Mouse (Mus musculus): Measurements from ENCODE around the gene Sgo2a. TPM values are rescaled to one million over a fixed set of nuclear protein-coding genes. Genes with fewer than 3 reads are reported as not detected.
A peak's percentile ranks its signal among the peaks of the same experiment; 100 is the strongest.
"Not testable (repeated sequence)": the region's sequence is repeated elsewhere in the genome, so short reads cannot be mapped to it uniquely, and the experiment has no call there.

Sgo2a gene
- total RNA-seq, 2 experiments from 2014 or later: 3.5 to 5.1 TPM

DNA sequence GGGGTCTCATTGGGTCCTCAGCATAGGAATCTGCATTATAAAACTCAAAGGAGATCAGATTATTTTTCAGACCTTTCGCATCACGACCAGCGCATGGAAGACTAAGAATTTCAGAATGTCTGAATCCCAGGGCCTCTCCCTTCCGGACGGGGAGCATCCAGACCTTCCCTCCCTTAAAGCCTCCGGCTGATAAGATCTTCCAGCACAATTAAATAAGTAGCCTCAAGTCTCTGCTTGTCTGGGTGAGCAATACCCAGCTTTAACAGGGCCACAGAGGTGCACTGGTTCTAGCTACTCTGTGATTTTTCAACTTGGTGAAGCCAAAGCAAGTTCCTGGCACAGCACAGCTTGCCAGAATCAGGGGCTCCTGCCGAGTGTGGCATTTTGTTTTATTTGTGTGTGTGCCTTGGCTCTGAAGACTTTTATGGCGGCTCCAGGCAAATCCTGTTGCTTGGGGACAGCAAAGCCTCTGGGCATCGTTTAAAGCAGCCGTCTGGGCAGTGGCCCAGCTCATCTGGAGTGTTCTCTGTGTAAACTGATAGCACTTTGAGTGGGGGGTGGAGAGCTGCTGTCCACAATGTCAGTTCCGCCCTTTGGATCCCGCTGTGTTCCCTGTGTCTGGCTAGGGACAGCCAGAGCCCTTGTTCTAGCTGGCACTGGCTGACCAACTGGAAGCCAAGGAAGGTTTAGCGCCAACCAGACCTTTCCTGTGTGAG is 34.5 kb downstream of the Sgo2a start:
- peak; percentile 91 to 95 for DNase-seq

DNA sequence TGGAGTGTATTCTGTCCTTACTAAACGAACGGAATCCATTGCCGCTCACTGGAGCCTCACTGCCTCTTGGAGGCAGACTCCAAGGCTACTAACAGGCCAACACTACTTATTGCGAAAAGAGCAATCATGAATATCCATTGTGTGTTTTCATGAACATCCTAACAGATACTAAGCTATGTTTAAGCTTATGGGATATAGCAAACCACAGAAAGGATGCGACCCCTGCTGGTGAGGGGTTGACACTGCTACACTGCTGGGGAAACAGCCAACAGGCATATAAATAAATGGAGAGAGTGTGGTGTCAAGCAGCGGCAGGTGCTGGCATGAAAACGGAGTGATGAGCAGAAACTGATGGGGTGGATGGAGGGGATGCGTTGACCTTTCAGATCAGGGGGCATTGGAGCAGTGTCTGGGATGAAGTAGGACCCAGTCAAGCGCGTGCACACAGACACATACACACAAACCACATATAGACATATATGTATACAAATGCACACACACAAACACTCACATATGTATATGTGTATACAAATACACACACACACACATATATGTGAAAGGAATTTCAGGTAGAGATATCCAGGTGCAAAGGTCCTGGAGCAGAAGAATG is 35.5 kb downstream of the Sgo2a start:
- peak; percentile 47 to 69 for DNase-seq

GRCm38 (mm10) chr1:58037306-58037705 is 41.5 kb downstream of the Sgo2a start:
- DNase-seq: not testable (repeated sequence)

DNA sequence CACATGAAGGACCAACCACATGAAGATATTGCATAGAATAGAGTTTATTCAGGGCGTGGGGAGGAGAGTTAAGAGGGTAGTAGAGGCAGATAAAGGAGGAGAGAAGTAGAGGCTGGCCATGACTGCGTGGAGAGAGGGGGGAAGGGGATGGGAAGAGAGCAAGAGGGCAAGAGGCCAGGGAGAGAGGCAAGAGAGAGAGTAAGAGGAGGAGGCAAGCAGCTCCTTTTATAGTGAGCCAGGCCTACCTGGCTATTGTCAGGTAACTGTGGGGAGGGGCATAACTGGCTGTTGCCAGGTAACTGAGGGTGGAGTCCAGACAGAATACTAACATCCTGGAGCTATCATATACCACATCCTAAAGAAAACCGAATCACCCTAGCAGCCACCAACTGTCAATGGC is 49.3 kb downstream of the Sgo2a start:
- no peak for DNase-seq

GRCm38 (mm10) chr1:58045546-58045945 is 49.8 kb downstream of the Sgo2a start:
- no peak for DNase-seq

DNA sequence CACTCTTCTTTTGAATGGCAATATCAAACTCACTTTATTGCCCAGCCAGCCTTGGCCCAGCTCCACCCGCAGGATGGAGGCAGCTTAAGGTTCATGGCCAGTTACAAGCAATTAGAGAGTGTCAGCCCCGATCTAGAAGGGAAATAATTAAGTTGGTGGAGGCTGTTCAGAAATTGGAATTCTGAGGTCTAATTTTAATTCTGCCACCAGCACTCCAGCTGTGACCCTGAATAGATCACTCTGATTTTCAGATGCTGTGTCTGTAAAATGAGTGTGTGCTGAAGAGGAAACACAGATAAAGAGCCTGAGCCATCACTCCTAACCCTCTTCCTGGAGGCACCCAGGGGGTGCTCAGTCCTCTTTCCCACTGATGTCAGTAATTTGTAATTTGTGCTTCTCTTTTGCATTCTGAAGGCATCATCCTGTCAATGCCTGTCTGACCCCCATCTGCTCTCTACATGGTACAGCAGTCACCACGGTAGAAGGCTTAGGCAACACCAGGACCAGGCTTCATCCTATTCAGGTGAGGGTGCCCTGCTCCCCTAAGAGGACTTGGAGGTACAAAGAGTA is 51.0 kb downstream of the Sgo2a start:
- no peak for DNase-seq

GRCm38 (mm10) chr1:58049126-58049525 is 53.4 kb downstream of the Sgo2a start:
- DNase-seq: no peak

DNA sequence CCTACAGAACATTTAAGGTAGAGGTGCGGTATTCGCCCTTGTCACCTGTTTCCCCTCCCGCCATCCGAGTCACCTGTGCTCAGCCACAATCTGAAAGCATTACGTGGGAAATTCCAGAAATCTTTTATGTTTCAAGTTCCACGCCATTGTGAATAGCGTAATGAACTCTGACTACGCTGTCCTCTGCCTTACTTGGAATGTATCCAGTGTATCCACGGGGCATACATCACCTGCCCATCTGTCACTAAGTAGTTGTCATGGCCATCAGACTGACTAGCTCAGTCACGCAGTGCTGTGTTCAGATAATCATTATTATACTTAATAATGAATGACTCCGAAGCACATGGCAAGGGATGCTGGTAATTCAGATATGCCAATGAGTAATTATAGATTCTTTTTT is 59.8 kb downstream of the Sgo2a start:
- no peak for DNase-seq

DNA sequence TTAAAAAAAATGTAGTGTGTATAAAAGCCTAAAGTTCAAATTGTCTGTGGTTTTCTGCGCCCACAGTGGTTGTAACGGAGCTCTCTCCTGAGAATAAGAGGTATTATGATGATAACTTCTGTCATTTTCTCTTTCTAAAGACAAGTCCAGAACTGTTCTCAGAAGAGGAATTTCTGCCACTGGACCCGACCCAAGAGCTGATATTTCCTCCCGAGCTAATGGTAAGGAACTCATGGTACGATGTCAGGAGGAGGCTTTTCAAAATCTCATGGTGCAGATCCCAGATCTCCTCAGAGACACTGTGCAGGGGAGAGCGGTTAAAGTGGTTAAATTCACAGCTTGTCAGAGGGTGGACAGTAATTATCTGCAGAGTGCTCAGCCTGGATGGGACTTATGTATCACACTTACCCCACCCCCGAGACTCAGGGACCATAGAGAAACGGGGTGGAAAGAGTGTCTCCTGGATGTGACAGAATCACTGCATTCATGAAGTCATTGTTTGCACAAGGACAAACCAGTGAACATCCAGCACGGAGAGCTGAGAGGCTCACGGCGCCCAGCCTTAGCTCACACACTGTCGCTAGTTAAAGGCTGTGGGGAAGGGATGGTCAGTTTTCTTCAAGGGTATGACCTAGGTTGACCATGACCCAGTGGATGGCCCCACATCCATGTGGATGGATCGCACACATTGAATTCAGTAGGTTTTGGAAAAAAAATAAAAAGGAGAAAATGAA is 60.5 kb downstream of the Sgo2a start:
- DNase-seq: no peak

DNA sequence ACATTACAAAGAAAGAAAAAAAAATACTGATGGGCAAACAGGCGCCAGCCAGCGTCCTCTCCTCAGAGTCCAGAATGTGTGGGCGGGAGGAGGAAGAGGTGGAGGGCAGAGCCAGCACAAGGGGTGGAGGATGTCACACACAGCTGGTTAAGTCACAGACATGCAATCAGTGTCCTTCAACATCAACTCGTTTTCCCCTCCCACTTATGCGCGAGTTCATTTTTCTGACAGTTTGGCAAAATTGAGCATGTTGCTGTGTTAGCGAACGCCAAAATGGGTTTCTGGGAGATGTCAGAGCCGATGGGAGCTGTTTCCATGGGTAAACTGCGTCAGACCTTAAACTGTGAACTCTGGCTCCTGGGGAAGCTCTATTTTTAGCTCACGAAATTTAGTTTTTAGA is 61.2 kb downstream of the Sgo2a start:
- DNase-seq: peak; percentile 42 to 53

DNA sequence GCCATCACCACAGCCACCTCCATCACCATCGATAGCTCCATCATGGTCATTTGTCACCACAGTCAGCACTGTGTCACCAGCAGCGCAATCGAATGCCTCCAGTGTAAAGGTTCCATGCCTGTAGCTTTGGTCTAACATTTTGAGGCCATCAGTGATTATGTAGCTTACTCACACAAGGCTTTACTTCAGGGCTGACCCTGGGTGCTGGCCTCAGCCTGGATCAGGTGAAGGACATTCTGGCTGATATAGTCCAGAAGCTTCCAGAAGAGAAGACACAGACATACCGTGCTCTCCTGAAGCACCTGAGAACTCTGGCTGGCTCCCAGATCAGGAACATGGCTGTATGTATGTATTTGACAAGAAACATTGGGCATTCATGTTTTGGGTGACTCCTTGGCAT is 63.1 kb downstream of the Sgo2a start:
- DNase-seq: no peak

- DNase-seq: no peak
These were observed 66.4 kb downstream of the Sgo2a start for GRCm38 (mm10) chr1:58062131-58062530.

GRCm38 (mm10) chr1:58065151-58065550 is 69.4 kb downstream of the Sgo2a start:
- no peak for DNase-seq

- DNase-seq: peak; percentile 59 to 63
These were observed 69.8 kb downstream of the Sgo2a start for GRCm38 (mm10) chr1:58065606-58066005.

GRCm38 (mm10) chr1:58069181-58069580 is 73.4 kb downstream of the Sgo2a start:
- DNase-seq: no peak

GRCm38 (mm10) chr1:58070091-58070490 is 74.3 kb downstream of the Sgo2a start:
- no peak for DNase-seq

DNA sequence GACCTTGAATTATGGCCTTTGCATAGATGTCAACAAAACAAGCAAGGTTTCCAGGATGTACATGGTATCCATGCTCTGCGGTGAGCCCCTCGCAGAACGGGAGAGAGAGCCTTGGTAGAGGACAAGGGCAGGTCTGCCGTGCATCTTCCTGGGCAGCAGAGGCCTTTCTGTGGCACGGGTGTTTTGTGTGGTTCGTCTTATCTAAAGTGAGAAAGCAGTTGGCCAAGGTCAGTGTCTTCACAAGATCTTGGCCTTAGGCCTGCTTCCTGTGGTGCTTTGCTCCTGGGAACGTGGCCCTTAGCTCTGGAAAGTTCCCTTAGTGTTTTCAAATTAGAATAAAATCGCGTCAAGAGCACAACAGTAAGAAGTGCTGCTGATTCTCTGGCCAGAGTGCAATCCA is 75.2 kb downstream of the Sgo2a start:
- peak in 1 of 2 experiments; percentile 17 for DNase-seq

DNA sequence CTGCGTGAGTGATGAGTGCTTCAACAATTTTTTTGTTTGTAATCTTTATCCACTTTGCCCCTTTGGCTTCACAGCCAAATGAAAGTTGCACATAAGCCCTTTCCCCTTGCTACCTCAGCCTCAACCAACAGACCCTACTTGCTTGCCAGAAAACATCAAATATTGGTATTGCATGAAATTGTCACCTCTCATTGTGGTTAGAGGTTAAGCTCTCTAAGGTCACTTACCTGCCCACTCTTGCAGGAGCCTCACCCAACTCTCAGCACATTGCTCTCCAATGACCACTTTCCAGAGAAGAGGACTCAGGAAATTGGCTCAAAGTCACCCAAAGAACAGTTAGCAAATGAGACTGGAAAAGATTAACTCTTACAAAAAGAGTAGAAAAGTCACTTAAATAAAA is 75.7 kb downstream of the Sgo2a start:
- DNase-seq: no peak

- DNase-seq: no peak
These were observed 76.6 kb downstream of the Sgo2a start for GRCm38 (mm10) chr1:58072416-58072815.

DNA sequence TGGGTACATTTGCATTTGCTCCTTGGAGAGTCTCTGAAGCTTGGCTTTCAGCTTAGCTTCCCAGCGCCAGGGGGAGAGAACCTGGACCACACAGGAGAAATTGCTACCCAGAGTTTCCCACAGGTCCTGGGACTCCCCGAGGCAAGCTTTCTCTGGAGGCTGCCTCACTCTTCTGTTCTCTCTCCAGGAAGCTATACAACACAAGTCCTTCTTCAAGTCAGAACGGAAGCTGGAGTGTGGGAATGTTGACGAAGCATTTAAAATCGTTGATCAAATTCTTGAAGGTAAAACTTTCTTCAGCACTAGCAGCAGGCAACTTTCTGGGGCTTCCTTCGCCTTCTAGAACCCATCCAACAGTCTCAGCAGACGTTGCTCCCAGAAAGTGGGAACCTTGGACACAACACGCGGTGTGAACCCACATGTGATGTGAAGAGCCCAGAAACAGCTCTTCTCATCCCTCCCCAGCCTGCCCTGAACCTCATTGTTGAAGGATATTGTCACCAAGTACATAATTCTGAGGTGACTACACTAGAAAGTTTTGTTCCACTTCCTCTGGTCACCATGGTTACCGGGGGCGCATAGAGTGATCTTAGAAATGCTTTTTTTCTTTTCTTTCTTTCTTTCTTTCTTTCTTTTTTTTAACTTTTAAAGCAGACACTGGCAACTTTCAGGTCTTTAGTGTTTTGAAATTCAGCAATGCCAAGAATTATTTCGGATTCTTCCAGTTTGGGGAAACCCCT is 77.4 kb downstream of the Sgo2a start:
- no peak for DNase-seq

- DNase-seq: no peak
These were observed 78.5 kb downstream of the Sgo2a start for GRCm38 (mm10) chr1:58074266-58074665.

Measured in heart, adult 18-20 months (tissue).